Mouse (Mus musculus): Measurements from ENCODE around the gene Jpt1. TPM values are rescaled to one million over a fixed set of nuclear protein-coding genes. Genes with fewer than 3 reads are reported as not detected.
"Not testable (repeated sequence)": the region's sequence is repeated elsewhere in the genome, so short reads cannot be mapped to it uniquely, and the experiment has no call there.

The Jpt1 gene
- polyA plus RNA-seq (2015; fragmentation: Nextera tagmentation; extraction: Ambion mirVana): 557 and 558 TPM in 2 replicates

- H3K9me3 ChIP-seq: no peaks in the 10 kb centered on the region
- H3K4me1 ChIP-seq: peaks cover 38% of the 10 kb centered on the region
- H3K9ac ChIP-seq: peak within 1 kb of the TSS; percentile 98
- under 1% methylated on average over 24 of the region's 24 CpGs for WGBS
- peak within 1 kb of the TSS; percentile 100 for H3K4me3 ChIP-seq
- H3K36me3 ChIP-seq: no peaks in the 10 kb centered on the region
- peak within 1 kb of the TSS; percentile 82 for H3K27ac ChIP-seq
- H3K27me3 ChIP-seq: no peaks in the 10 kb centered on the region
- H3K4me2 ChIP-seq (replicated peaks): peak within 1 kb of the TSS; percentile 89
- peak; percentile 98 for ATAC-seq (ENCODE audit: low FRiP score, low read depth)
Observed at GRCm38 (mm10) chr11:115514238-115514663, at the start of gene Jpt1. Gene Jpt1 (minus strand): TSS chr11:115514387.

- Histone ChIP-seq H3K4me2 (replicated peaks) (peak overlapping the region; percentile 86), H3K36me3 (peaks cover 28% of the 10 kb centered on the region), H3K4me3 (peak overlapping the region; percentile 87), H3K27ac (peak overlapping the region; percentile 78; the same call in 1 of the 2 replicates), H3K27me3 (no peaks in the 10 kb centered on the region), H3K9me3 (no peaks in the 10 kb centered on the region), H3K9ac (peak overlapping the region; percentile 83), H3K4me1 (peaks cover 14% of the 10 kb centered on the region)
- 49% methylated on average over 4 of the region's 4 CpGs for WGBS
- ATAC-seq (ENCODE audit: low FRiP score, low read depth): no peak
Observed at GRCm38 (mm10) chr11:115563406-115563805, 49.2 kb upstream of the Jpt1 start.

- Histone ChIP-seq H3K27ac (no peak overlapping the region), H3K27me3 (no peaks in the 10 kb centered on the region), H3K4me2 (replicated peaks) (no peak overlapping the region), H3K36me3 (no peaks in the 10 kb centered on the region), H3K4me1 (no peaks in the 10 kb centered on the region), H3K9ac (no peak overlapping the region), H3K4me3 (no peak overlapping the region), H3K9me3 (no peaks in the 10 kb centered on the region)
- 77% methylated on average over 17 of the region's 17 CpGs for WGBS
- no peak for ATAC-seq (ENCODE audit: low FRiP score, low read depth)
Observed at GRCm38 (mm10) chr11:115555717-115556116, 41.5 kb upstream of the Jpt1 start.

DNA sequence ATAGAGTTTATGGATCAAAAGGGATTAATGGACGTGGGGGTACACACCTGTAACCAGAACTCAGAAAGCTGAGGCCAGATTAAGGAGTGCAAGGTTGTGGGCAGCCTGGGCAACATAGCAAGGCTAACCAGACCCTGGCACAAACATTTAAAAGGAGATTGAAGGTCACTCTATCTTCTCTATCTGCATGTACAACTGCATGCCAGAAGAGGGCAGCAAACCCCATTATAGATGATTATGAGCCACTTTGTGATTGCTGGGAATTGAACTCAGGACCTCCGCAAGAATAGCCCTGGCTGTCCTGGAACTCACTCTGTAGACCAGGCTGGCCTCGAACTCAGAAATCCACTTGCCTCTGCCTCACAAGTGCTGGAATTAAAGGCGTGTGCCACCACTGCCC, 38.6 kb upstream of the Jpt1 start:
- Histone ChIP-seq H3K9ac (no peak overlapping the region), H3K36me3 (no peaks in the 10 kb centered on the region), H3K4me3 (no peak overlapping the region), H3K4me1 (no peaks in the 10 kb centered on the region), H3K27me3 (no peaks in the 10 kb centered on the region), H3K27ac (no peak overlapping the region), H3K4me2 (replicated peaks) (no peak overlapping the region), H3K9me3 (no peaks in the 10 kb centered on the region)
- whole genome bisulfite sequencing: 58% methylated on average over 4 of the region's 4 CpGs
- ATAC-seq (ENCODE audit: low FRiP score, low read depth): no peak

DNA sequence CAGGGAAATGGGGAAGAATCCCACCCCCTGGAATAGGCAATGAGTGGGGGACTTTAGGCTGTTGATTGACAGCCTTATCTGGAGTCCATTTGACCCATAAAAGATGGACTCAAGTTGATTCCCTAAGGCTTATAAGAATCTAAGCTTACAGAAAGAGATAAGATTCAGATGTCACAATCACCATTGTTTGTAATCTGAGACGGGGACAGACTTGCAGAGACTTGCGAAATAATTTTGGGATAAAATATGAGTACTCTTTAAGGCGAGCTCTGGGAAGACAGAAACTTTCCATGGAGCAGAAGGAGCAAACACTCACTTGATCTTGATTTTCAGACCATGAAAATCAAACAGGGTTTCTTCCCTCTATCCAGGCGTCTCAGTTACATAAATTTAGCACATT, 29.4 kb upstream of the Jpt1 start:
- H3K27ac ChIP-seq: no peak overlapping the region
- no peaks in the 10 kb centered on the region for H3K36me3 ChIP-seq
- 76% methylated on average over 4 of the region's 4 CpGs for WGBS
- H3K9me3 ChIP-seq: no peaks in the 10 kb centered on the region
- H3K4me1 ChIP-seq: no peaks in the 10 kb centered on the region
- no peaks in the 10 kb centered on the region for H3K27me3 ChIP-seq
- H3K4me3 ChIP-seq: no peak overlapping the region
- H3K4me2 ChIP-seq (replicated peaks): no peak overlapping the region
- H3K9ac ChIP-seq: no peak overlapping the region
- ATAC-seq (ENCODE audit: low FRiP score, low read depth): no peak

GRCm38 (mm10) chr11:115538045-115538444, 23.9 kb upstream of the Jpt1 start:
- H3K36me3 ChIP-seq: peaks cover 11% of the 10 kb centered on the region
- H3K27ac ChIP-seq: no peak overlapping the region
- H3K9me3 ChIP-seq: no peaks in the 10 kb centered on the region
- H3K4me1 ChIP-seq: peaks cover 18% of the 10 kb centered on the region
- H3K9ac ChIP-seq: no peak overlapping the region
- no peak overlapping the region for H3K4me3 ChIP-seq
- H3K27me3 ChIP-seq: no peaks in the 10 kb centered on the region
- ATAC-seq (ENCODE audit: low FRiP score, low read depth): no peak
- no peak overlapping the region for H3K4me2 ChIP-seq (replicated peaks)
- 74% methylated on average over 2 of the region's 2 CpGs for WGBS

- Histone ChIP-seq H3K36me3 (peaks cover 21% of the 10 kb centered on the region), H3K9me3 (no peaks in the 10 kb centered on the region), H3K27me3 (no peaks in the 10 kb centered on the region), H3K27ac (peak overlapping the region; percentile 100), H3K4me1 (peaks cover 21% of the 10 kb centered on the region), H3K4me2 (replicated peaks) (peak overlapping the region; percentile 82), H3K4me3 (peak overlapping the region; percentile 84), H3K9ac (peak overlapping the region; percentile 55; the same call in 1 of the 2 replicates)
- no peak for ATAC-seq (ENCODE audit: low FRiP score, low read depth)
- 84% methylated on average over 10 of the region's 10 CpGs for WGBS
Observed at GRCm38 (mm10) chr11:115536856-115537568, 22.8 kb upstream of the Jpt1 start.

GRCm38 (mm10) chr11:115536038-115536681, 22.0 kb upstream of the Jpt1 start, which contains the start of gene Sumo2:
Gene Sumo2 (minus strand): TSS chr11:115536276.
- Histone ChIP-seq H3K4me1 (peaks cover 24% of the 10 kb centered on the region), H3K4me3 (peak within 1 kb of the TSS; percentile 84), H3K27me3 (no peaks in the 10 kb centered on the region), H3K9me3 (no peaks in the 10 kb centered on the region), H3K27ac (peak within 1 kb of the TSS; percentile 100), H3K9ac (peak within 1 kb of the TSS; percentile 98), H3K4me2 (replicated peaks) (peak within 1 kb of the TSS; percentile 82), H3K36me3 (peaks cover 30% of the 10 kb centered on the region)
- ATAC-seq (ENCODE audit: low FRiP score, low read depth): peak; percentile 91
- WGBS: under 1% methylated on average over 60 of the region's 70 CpGs

- Histone ChIP-seq H3K36me3 (peaks cover 36% of the 10 kb centered on the region), H3K27ac (peak overlapping the region; percentile 100), H3K4me1 (peaks cover 24% of the 10 kb centered on the region), H3K27me3 (no peaks in the 10 kb centered on the region), H3K4me2 (replicated peaks) (peak overlapping the region; percentile 82), H3K9me3 (no peaks in the 10 kb centered on the region), H3K9ac (peak overlapping the region; percentile 98), H3K4me3 (peak overlapping the region; percentile 84)
- under 1% methylated on average over 65 of the region's 84 CpGs for WGBS
- peak; percentile 75 for ATAC-seq (ENCODE audit: low FRiP score, low read depth)
Observed at GRCm38 (mm10) chr11:115535401-115536037, 21.3 kb upstream of the Jpt1 start.

GRCm38 (mm10) chr11:115534759-115535371, 20.7 kb upstream of the Jpt1 start:
- 6% methylated on average over 11 of the region's 11 CpGs for WGBS
- no peak for ATAC-seq (ENCODE audit: low FRiP score, low read depth)
- Histone ChIP-seq H3K36me3 (peaks cover 42% of the 10 kb centered on the region), H3K9me3 (no peaks in the 10 kb centered on the region), H3K9ac (peak overlapping the region; percentile 98), H3K27ac (peak overlapping the region; percentile 100), H3K4me2 (replicated peaks) (peak overlapping the region; percentile 82), H3K27me3 (no peaks in the 10 kb centered on the region), H3K4me1 (peaks cover 24% of the 10 kb centered on the region), H3K4me3 (peak overlapping the region; percentile 84)

DNA sequence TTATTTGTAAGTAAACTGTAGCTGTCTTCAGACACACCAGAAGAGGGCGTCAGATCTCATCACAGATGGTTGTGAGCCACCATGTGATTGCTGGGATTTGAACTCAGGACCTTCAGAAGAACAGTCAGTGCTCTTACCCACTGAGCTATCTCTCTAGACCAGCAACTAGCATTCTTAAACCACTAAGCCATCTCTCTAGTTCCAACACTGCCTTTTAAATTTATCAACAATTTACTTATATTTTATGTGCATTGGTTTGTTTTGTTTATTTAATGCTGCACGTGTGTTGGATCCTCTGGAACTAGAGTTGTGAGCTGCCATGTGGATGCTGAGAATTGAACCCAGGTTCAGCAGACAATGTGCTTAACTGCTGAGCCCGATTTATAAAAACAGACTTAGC, 12.3 kb upstream of the Jpt1 start:
- H3K9me3 ChIP-seq; H3K4me1 ChIP-seq; H3K27ac ChIP-seq; ATAC-seq (ENCODE audit: low FRiP score, low read depth); H3K9ac ChIP-seq; H3K4me2 ChIP-seq (replicated peaks); H3K4me3 ChIP-seq; H3K27me3 ChIP-seq: not testable (repeated sequence)
- 83% methylated on average over 3 of the region's 3 CpGs for WGBS
- H3K36me3 ChIP-seq: peaks cover 89% of the 10 kb centered on the region

DNA sequence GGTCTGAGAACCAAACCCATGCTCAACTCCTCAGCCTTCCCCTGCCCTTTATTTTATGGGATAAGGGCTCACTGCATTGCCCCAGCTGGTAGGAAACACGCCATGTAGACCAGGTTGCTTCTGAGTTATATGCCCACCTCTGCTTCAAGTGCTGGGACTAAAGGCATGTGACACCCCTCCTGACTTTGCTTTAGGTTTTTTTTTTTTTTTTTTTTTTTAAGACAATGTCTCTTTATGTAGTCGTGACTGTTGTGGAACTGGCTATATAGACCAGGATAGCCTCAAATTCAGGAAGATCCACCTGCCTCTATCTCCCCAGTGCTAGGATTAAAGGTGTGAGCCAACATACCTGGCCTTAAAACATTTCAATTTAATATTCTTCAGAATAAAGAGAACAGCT, 8.5 kb upstream of the Jpt1 start:
- Histone ChIP-seq H3K4me1 (no peaks in the 10 kb centered on the region), H3K9me3 (no peaks in the 10 kb centered on the region), H3K9ac (no peak overlapping the region), H3K36me3 (peaks cover 56% of the 10 kb centered on the region), H3K4me2 (replicated peaks) (no peak overlapping the region), H3K4me3 (no peak overlapping the region), H3K27me3 (no peaks in the 10 kb centered on the region), H3K27ac (no peak overlapping the region)
- ATAC-seq (ENCODE audit: low FRiP score, low read depth): no peak
- 77% methylated on average over 2 of the region's 2 CpGs for WGBS
